ENCODE assay signal across 7 mouse cellular contexts in genomic region chr10:67548877-67549731, GRCm38 (mm10). TPM values are rescaled to one million over a fixed set of nuclear protein-coding genes. Genes with fewer than 3 reads are reported as not detected.
DNase-seq lines count a peak whose midpoint lies in the region; ATAC-seq lines count a peak whose summit lies in the region.

Ado (minus strand) TSS chr10:67548955.

- H3K9me3 ChIP-seq in embryonic facial prominence, embryonic 11.5 days (replicated peaks; ENCODE audit: control insufficient read depth, low read length) = no peaks in the 10 kb centered on the region
- no peaks in the 10 kb centered on the region for H3K9me3 ChIP-seq in limb, embryonic 11.5 days (ENCODE audit: control insufficient read depth, low read length)
- H3K9me3 ChIP-seq in midbrain, embryonic 14.5 days (ENCODE audit: control insufficient read depth, low read length) = no peaks in the 10 kb centered on the region

- peak; percentile 93 for DNase-seq in adrenal gland, postnatal 14 days
- peak; percentile 90 for DNase-seq in embryonic facial prominence, embryonic 11.5 days (ENCODE audit: low spot score)
- peak; percentile 99 for DNase-seq in heart, adult 11 months
- DNase-seq in kidney, adult 18-20 months = peak; percentile 92
- peak; percentile 89 for DNase-seq in limb, embryonic 11.5 days (ENCODE audit: low spot score)
- DNase-seq in midbrain, embryonic 14.5 days = peak; percentile 98
- DNase-seq in spleen, adult 18-20 months = peak; percentile 69 to 84

- WGBS in embryonic facial prominence, embryonic 11.5 days = under 1% methylated on average over 79 of the region's 79 CpGs
- under 1% methylated on average over 73 of the region's 79 CpGs for WGBS in limb, embryonic 11.5 days
- under 1% methylated on average over 78 of the region's 79 CpGs for WGBS in midbrain, embryonic 14.5 days

- H3K9ac ChIP-seq in embryonic facial prominence, embryonic 11.5 days (replicated peaks; ENCODE audit: low read length) = peak within 1 kb of the TSS; percentile 92
- H3K9ac ChIP-seq in limb, embryonic 11.5 days (ENCODE audit: low read length) = peak within 1 kb of the TSS; percentile 86
- H3K9ac ChIP-seq in midbrain, embryonic 14.5 days (replicated peaks; ENCODE audit: low read length) = peak within 1 kb of the TSS; percentile 80

- peak; percentile 95 for ATAC-seq in embryonic facial prominence, embryonic 11.5 days (replicated peaks; ENCODE audit: insufficient number of reproducible peaks, low FRiP score, low TSS enrichment, low read depth)
- peak; percentile 91 for ATAC-seq in limb, embryonic 11.5 days (ENCODE audit: insufficient number of reproducible peaks, low FRiP score, low TSS enrichment, low read depth)
- peak; percentile 98 for ATAC-seq in midbrain, embryonic 14.5 days (ENCODE audit: low FRiP score, low TSS enrichment)

- peak within 1 kb of the TSS; percentile 81 for H3K4me3 ChIP-seq in embryonic facial prominence, embryonic 11.5 days (ENCODE audit: low read depth, low read length)
- H3K4me3 ChIP-seq in limb, embryonic 11.5 days (ENCODE audit: low read depth, low read length) = peak within 1 kb of the TSS; percentile 87
- peak within 1 kb of the TSS; percentile 83 for H3K4me3 ChIP-seq in midbrain, embryonic 14.5 days (replicated peaks; ENCODE audit: low read depth, low read length)

- no peaks in the 10 kb centered on the region for H3K4me1 ChIP-seq in embryonic facial prominence, embryonic 11.5 days (ENCODE audit: control insufficient read depth, insufficient read depth, low read length)
- peaks cover 15% of the 10 kb centered on the region for H3K4me1 ChIP-seq in limb, embryonic 11.5 days (ENCODE audit: control insufficient read depth, insufficient read depth, low read length)
- peaks cover 31% of the 10 kb centered on the region for H3K4me1 ChIP-seq in midbrain, embryonic 14.5 days (ENCODE audit: control insufficient read depth, insufficient read depth, low read length)

- peak within 1 kb of the TSS; percentile 91 for H3K4me2 ChIP-seq in embryonic facial prominence, embryonic 11.5 days (ENCODE audit: low read depth, low read length)
- H3K4me2 ChIP-seq in limb, embryonic 11.5 days (ENCODE audit: low read depth, severe bottlenecking) = peak within 1 kb of the TSS; percentile 98
- peak within 1 kb of the TSS; percentile 97 for H3K4me2 ChIP-seq in midbrain, embryonic 14.5 days (ENCODE audit: low read length)

- no peaks in the 10 kb centered on the region for H3K36me3 ChIP-seq in embryonic facial prominence, embryonic 11.5 days (replicated peaks; ENCODE audit: control insufficient read depth, insufficient read depth, low read depth, low read length)
- no peaks in the 10 kb centered on the region for H3K36me3 ChIP-seq in limb, embryonic 11.5 days (ENCODE audit: control insufficient read depth, insufficient read depth, low read length)
- H3K36me3 ChIP-seq in midbrain, embryonic 14.5 days (ENCODE audit: control insufficient read depth, insufficient read depth, low read length) = 0 out of 2 replicates have a peak, but pooled peaks cover 5% of the 10 kb centered on the region

- H3K27me3 ChIP-seq in embryonic facial prominence, embryonic 11.5 days (ENCODE audit: control insufficient read depth, insufficient read depth, low read length) = no peaks in the 10 kb centered on the region
- no peaks in the 10 kb centered on the region for H3K27me3 ChIP-seq in limb, embryonic 11.5 days (ENCODE audit: control insufficient read depth, insufficient read depth, low read length)
- no peaks in the 10 kb centered on the region for H3K27me3 ChIP-seq in midbrain, embryonic 14.5 days (ENCODE audit: control insufficient read depth, insufficient read depth, low read length)

- peak within 1 kb of the TSS; percentile 85 for H3K27ac ChIP-seq in embryonic facial prominence, embryonic 11.5 days (replicated peaks; ENCODE audit: low read depth, low read length)
- H3K27ac ChIP-seq in limb, embryonic 11.5 days (replicated peaks; ENCODE audit: low read depth, low read length) = peak within 1 kb of the TSS; percentile 91
- peak within 1 kb of the TSS; percentile 96 for H3K27ac ChIP-seq in midbrain, embryonic 14.5 days (replicated peaks; ENCODE audit: low read depth, low read length)

RNA-seq across cellular contexts. Expression of gene Ado, which starts in this region (rescaled TPM):
- total RNA-seq in adrenal gland, postnatal 14 days (2021) = 24.2 and 25.9 TPM in 2 replicates
- polyA plus RNA-seq in embryonic facial prominence, embryonic 11.5 days (2014; fragmentation: Nextera tagmentation; extraction: Ambion mirVana) = 97.8 and 107 TPM in 2 replicates
- 79.1 and 82.6 TPM in 2 replicates for polyA plus RNA-seq in limb, embryonic 11.5 days (2014; fragmentation: Nextera tagmentation; extraction: Ambion mirVana)
- polyA plus RNA-seq in midbrain, embryonic 14.5 days (2014; fragmentation: Nextera tagmentation; extraction: Ambion mirVana) = 77.1 and 98.6 TPM in 2 replicates

Comparison
In these comparisons a context has a peak if more than half of its experiments do, and no peak if none do; other contexts are left out.
1. Peak in every context shown above with its lines: DNase-seq, ATAC-seq, H3K4me3 ChIP-seq and H3K27ac ChIP-seq.